Mouse (Mus musculus) liver, adult 2 months (tissue): ENCODE measurements around the gene Rad51b.

ENCODE experiments used
- CTCF ChIP-seq: fragments of 200-500 bp; IDR thresholded peaks from 2 replicates; pipeline ENCODE4 v1.5.1; 2011; ENCODE audit warnings: low read depth, low read length, control low read depth
- POLR2A ChIP-seq: fragments of 200-500 bp; IDR thresholded peaks from 2 replicates; pipeline ENCODE4 v1.6.1; 2011; ENCODE audit warnings: low read length, control low read depth; ENCODE audit not compliant: insufficient read depth; ENCODE audit errors: extremely low read depth

DNA sequence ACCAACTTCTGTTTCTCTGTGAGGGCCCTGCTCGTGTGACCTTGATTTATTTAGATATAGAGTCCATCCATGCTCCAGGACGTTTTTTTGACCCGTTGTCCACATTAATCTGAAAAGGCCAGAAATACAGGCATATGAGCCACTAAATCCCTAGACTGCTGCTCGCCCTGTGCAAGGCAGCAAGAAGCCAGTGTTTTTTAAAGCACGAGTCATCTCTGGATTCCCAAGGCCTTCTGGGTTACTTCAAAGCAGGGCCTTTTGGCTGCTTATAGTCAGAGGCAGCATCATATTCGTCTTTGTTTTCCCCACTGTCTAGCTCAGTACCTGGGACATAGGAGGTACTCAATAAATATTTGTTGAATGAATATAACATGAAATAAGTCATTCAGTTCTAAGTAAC, 492.4 kb downstream of the Rad51b start:
- TF ChIP-seq POLR2A = no peak
- TF ChIP-seq CTCF = no peak
